Mouse (Mus musculus): ENCODE measurements around the gene Suco.

DNA sequence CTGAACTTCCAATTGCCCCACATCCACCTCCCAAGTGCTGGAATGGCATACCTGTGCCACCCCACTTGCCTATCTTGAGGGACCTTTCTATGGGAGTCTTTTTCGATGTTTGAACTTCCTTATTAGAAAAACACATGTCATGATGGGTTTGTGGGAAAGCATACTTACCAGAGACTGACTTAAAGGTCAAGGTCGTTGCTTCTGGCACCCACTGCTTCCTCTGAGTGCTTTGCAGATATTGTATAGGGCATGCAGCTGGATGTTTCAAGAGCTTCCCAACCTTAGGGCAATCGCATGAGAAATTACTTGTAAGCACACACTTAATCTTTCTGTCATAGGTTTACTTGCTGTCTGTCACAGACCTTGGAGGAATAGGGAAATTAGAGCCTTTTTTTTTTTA lies 83.2 kb downstream of the Suco start:
- no peak for TF ChIP-seq CTCF (IDR thresholded peaks at IDR 0.05; ENCODE audit: insufficient read depth, low read length)
- no peak for TF ChIP-seq POLR2A (IDR thresholded peaks at IDR 0.05; ENCODE audit: borderline replicate concordance, extremely low read depth, low read depth, low read length)
